Mouse (Mus musculus): Measurements from ENCODE around the gene Lrp8. TPM values are rescaled to one million over a fixed set of nuclear protein-coding genes. Genes with fewer than 3 reads are reported as not detected.

The Lrp8 gene
- total RNA-seq, 1 experiment: 8.3 TPM

DNA sequence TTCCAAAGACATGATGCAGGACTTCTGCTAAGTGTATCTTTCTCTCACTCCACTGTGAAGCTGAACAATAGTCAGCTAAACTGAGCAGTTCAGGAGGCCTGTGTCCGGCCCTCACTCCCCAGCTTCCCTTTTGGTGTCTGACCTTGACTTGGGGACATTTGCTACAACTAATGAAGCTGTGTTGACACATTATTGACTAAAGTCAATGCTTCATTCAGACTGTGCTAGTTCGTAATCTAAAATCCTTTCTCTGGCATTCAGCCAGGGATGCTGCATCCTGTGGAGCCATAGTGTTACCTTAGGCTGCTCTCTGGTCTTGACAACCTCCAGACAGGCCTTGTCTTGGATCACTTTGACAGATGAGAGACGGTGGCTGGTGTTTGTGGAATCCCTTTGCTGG is 39.1 kb upstream of the Lrp8 start:
- H3K4me1 ChIP-seq (ENCODE audit: control insufficient read depth in 2 of 2, insufficient read depth in 2 of 2, low read length in 2 of 2, poor library complexity in 1 of 2): peaks cover 0 to 2% of the 10 kb centered on the region in 2 experiments; a peak in 1 of 4 replicates
- no peak for DNase-seq (ENCODE audit: low read depth, low spot score)
- H3K9me3 ChIP-seq (ENCODE audit: control insufficient read depth, insufficient read depth, low read depth, low read length): no peaks in the 10 kb centered on the region
- no peak overlapping the region for H3K9ac ChIP-seq (ENCODE audit: insufficient read depth, low read depth, low read length, poor library complexity, severe bottlenecking)
- no peak for TF ChIP-seq ZNF384 (IDR thresholded peaks at IDR 0.05; ENCODE audit: low read depth, low read length)
- TF ChIP-seq MAFK (IDR thresholded peaks at IDR 0.05; ENCODE audit: insufficient read depth, low read depth, low read length): no peak
- TF ChIP-seq CHD2 (IDR thresholded peaks at IDR 0.05; ENCODE audit: low read depth, low read length): no peak
- no peak for TF ChIP-seq HCFC1 (IDR thresholded peaks at IDR 0.05; ENCODE audit: borderline replicate concordance, insufficient read depth, low read length)
- TF ChIP-seq ZC3H11A (IDR thresholded peaks at IDR 0.05; ENCODE audit: borderline replicate concordance, low read depth, low read length): no peak
- in situ Hi-C loops (cut with MboI; ENCODE audit: low sequenced_read_pairs in 2 of 2, unreplicated experiment in 2 of 2): no loop called here
- no peak overlapping the region for H3K27ac ChIP-seq (ENCODE audit: insufficient read depth, low read depth, low read length, poor library complexity, severe bottlenecking)
- no peak overlapping the region for H3K4me3 ChIP-seq (ENCODE audit: insufficient read depth in 1 of 2, low read depth in 1 of 2, low read length in 2 of 2, poor library complexity in 1 of 2, severe bottlenecking in 1 of 2)
- H3K36me3 ChIP-seq (ENCODE audit: control insufficient read depth, insufficient read depth, low read length, poor library complexity, severe bottlenecking): no peaks in the 10 kb centered on the region

DNA sequence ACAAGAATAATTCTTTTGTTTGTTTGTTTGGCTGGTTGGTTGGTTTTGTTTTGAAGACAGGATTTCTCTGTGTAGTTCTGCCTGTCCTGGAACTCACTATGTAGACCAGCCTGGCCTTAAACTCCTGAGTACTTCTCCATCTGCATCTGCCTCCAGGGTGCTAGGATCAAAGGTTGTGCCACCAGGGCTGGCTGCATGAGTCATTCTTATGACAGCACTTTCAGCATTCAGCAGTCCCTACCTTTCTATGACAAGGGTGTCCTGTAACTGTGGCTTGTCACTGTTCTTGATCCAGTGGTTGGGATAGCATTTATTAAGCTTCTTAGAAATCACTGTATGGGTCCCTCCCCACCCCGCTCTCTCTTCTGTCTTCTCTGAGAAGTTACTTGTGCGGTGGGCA is 38.5 kb upstream of the Lrp8 start:
- in situ Hi-C loops (cut with MboI; ENCODE audit: low sequenced_read_pairs in 2 of 2, unreplicated experiment in 2 of 2): no loop called here
- TF ChIP-seq MAFK (IDR thresholded peaks at IDR 0.05; ENCODE audit: insufficient read depth, low read depth, low read length): no peak
- TF ChIP-seq CHD2 (IDR thresholded peaks at IDR 0.05; ENCODE audit: low read depth, low read length): no peak
- TF ChIP-seq ZC3H11A (IDR thresholded peaks at IDR 0.05; ENCODE audit: borderline replicate concordance, low read depth, low read length): no peak
- TF ChIP-seq ZNF384 (IDR thresholded peaks at IDR 0.05; ENCODE audit: low read depth, low read length): no peak
- TF ChIP-seq HCFC1 (IDR thresholded peaks at IDR 0.05; ENCODE audit: borderline replicate concordance, insufficient read depth, low read length): no peak

GRCm38 (mm10) chr4:107765196-107765813 is 36.8 kb upstream of the Lrp8 start:
- TF ChIP-seq ZC3H11A (IDR thresholded peaks at IDR 0.05; ENCODE audit: borderline replicate concordance, low read depth, low read length) (no peak), ZNF384 (IDR thresholded peaks at IDR 0.05; ENCODE audit: low read depth, low read length) (no peak), HCFC1 (IDR thresholded peaks at IDR 0.05; ENCODE audit: borderline replicate concordance, insufficient read depth, low read length) (no peak), CHD2 (IDR thresholded peaks at IDR 0.05; ENCODE audit: low read depth, low read length) (no peak), MAFK (IDR thresholded peaks at IDR 0.05; ENCODE audit: insufficient read depth, low read depth, low read length) (no peak)
- H3K9me3 ChIP-seq (ENCODE audit: control insufficient read depth, insufficient read depth, low read depth, low read length): no peaks in the 10 kb centered on the region
- H3K9ac ChIP-seq (ENCODE audit: insufficient read depth, low read depth, low read length, poor library complexity, severe bottlenecking): no peak overlapping the region
- peaks cover 0 to 2% of the 10 kb centered on the region in 2 experiments; a peak in 1 of 4 replicates for H3K4me1 ChIP-seq (ENCODE audit: control insufficient read depth in 2 of 2, insufficient read depth in 2 of 2, low read length in 2 of 2, poor library complexity in 1 of 2)
- in situ Hi-C loops (cut with MboI; ENCODE audit: low sequenced_read_pairs in 2 of 2, unreplicated experiment in 2 of 2): no loop called here
- DNase-seq (ENCODE audit: low read depth, low spot score): no peak
- no peak overlapping the region for H3K4me3 ChIP-seq (ENCODE audit: insufficient read depth in 1 of 2, low read depth in 1 of 2, low read length in 2 of 2, poor library complexity in 1 of 2, severe bottlenecking in 1 of 2)
- H3K27ac ChIP-seq (ENCODE audit: insufficient read depth, low read depth, low read length, poor library complexity, severe bottlenecking): no peak overlapping the region
- no peaks in the 10 kb centered on the region for H3K36me3 ChIP-seq (ENCODE audit: control insufficient read depth, insufficient read depth, low read length, poor library complexity, severe bottlenecking)

More for the DNA sequence above, 38.5 kb upstream of the Lrp8 start:
- no peak for DNase-seq (ENCODE audit: low read depth, low spot score)
- no peaks in the 10 kb centered on the region for H3K9me3 ChIP-seq (ENCODE audit: control insufficient read depth, insufficient read depth, low read depth, low read length)
- H3K4me3 ChIP-seq (ENCODE audit: insufficient read depth in 1 of 2, low read depth in 1 of 2, low read length in 2 of 2, poor library complexity in 1 of 2, severe bottlenecking in 1 of 2): no peak overlapping the region
- peaks cover 0 to 2% of the 10 kb centered on the region in 2 experiments; a peak in 1 of 4 replicates for H3K4me1 ChIP-seq (ENCODE audit: control insufficient read depth in 2 of 2, insufficient read depth in 2 of 2, low read length in 2 of 2, poor library complexity in 1 of 2)
- H3K9ac ChIP-seq (ENCODE audit: insufficient read depth, low read depth, low read length, poor library complexity, severe bottlenecking): no peak overlapping the region
- no peaks in the 10 kb centered on the region for H3K36me3 ChIP-seq (ENCODE audit: control insufficient read depth, insufficient read depth, low read length, poor library complexity, severe bottlenecking)
- H3K27ac ChIP-seq (ENCODE audit: insufficient read depth, low read depth, low read length, poor library complexity, severe bottlenecking): no peak overlapping the region

GRCm38 (mm10) chr4:107766182-107766581 is 35.9 kb upstream of the Lrp8 start:
- Histone ChIP-seq H3K27ac (ENCODE audit: insufficient read depth, low read depth, low read length, poor library complexity, severe bottlenecking) (no peak overlapping the region), H3K4me1 (ENCODE audit: control insufficient read depth in 2 of 2, insufficient read depth in 2 of 2, low read length in 2 of 2, poor library complexity in 1 of 2) (peaks cover 0 to 2% of the 10 kb centered on the region in 2 experiments; a peak in 1 of 4 replicates), H3K9me3 (ENCODE audit: control insufficient read depth, insufficient read depth, low read depth, low read length) (no peaks in the 10 kb centered on the region), H3K36me3 (ENCODE audit: control insufficient read depth, insufficient read depth, low read length, poor library complexity, severe bottlenecking) (no peaks in the 10 kb centered on the region), H3K4me3 (ENCODE audit: insufficient read depth in 1 of 2, low read depth in 1 of 2, low read length in 2 of 2, poor library complexity in 1 of 2, severe bottlenecking in 1 of 2) (no peak overlapping the region), H3K9ac (ENCODE audit: insufficient read depth, low read depth, low read length, poor library complexity, severe bottlenecking) (no peak overlapping the region)
- in situ Hi-C loops (cut with MboI; ENCODE audit: low sequenced_read_pairs in 2 of 2, unreplicated experiment in 2 of 2): no loop called here
- no peak for DNase-seq (ENCODE audit: low read depth, low spot score)
- TF ChIP-seq CHD2 (IDR thresholded peaks at IDR 0.05; ENCODE audit: low read depth, low read length): no peak
- no peak for TF ChIP-seq ZNF384 (IDR thresholded peaks at IDR 0.05; ENCODE audit: low read depth, low read length)
- TF ChIP-seq HCFC1 (IDR thresholded peaks at IDR 0.05; ENCODE audit: borderline replicate concordance, insufficient read depth, low read length): no peak
